ENCODE assay signal across 19 mouse cellular contexts in the genomic region with DNA sequence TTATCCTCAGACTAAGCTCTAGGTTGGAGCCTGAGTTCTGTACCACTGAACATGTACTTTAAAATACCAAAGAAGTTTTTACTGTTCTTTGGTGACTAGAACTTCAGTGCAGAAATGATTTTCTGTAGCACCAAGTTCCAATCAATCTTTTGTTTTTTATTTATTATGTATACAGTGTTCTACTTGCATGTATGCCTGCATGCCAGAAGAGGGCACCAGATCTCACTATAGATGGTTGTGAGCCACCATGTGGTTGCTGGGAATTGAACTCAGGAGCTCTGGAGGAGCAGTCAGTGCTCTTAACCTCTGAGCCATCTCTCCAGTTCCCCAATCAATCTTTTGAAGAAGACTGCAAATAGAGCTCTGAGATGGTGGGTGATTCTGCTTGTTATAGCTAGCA. TPM values are rescaled to one million over a fixed set of nuclear protein-coding genes. Genes with fewer than 3 reads are reported as not detected.
DNase-seq lines count a peak whose midpoint lies in the region; ATAC-seq and TF ChIP-seq lines count a peak whose summit lies in the region.
"Not testable (repeated sequence)": the region's sequence is repeated elsewhere in the genome, so short reads cannot be mapped to it uniquely, and the experiment has no call there.
"Had no signal": no experiment of that assay in that cellular context is flagged by ENCODE, and none has a peak within 500 bp of the region (broad histone marks: within the 10 kb centered on the region; RNA-seq: fewer than 3 reads in every experiment).

No protein-coding gene starts in this region.

- H3K79me2 ChIP-seq in MEL (ENCODE audit: control insufficient read depth, insufficient read depth, low read length, poor library complexity) = not testable (repeated sequence)

- H3K27ac ChIP-seq in MEL (ENCODE audit: control insufficient read depth, low read depth, low read length); hindbrain, postnatal 0 days; kidney, postnatal 0 days; liver, embryonic 14.5 days; lung, postnatal 0 days (ENCODE audit: low read length): not testable (repeated sequence)

- TF ChIP-seq RAD21 in MEL (IDR thresholded peaks at IDR 0.05; ENCODE audit: low read depth, low read length) = peak; percentile 30

- not testable (repeated sequence) for H3K36me3 ChIP-seq in E14TG2a.4 (ENCODE audit: insufficient read depth, low read length); MEL (ENCODE audit: control insufficient read depth in 1 of 2, insufficient read depth in 2 of 2, low read length in 2 of 2); hindbrain, postnatal 0 days (ENCODE audit: insufficient read depth, low read length); kidney, postnatal 0 days (ENCODE audit: insufficient read depth, low read length); liver, embryonic 14.5 days (replicated peaks; ENCODE audit: control insufficient read depth, insufficient read depth, low read depth); lung, postnatal 0 days (ENCODE audit: insufficient read depth, low read length)

- DNase-seq in MEL (ENCODE audit: low read depth, low spot score) (peak; percentile 28), ZHBTc4 (ENCODE audit: low read depth, low spot score) (peak; percentile 36)
- not testable (repeated sequence) for DNase-seq in hindbrain, postnatal 0 days (ENCODE audit: low spot score); kidney, postnatal 0 days (ENCODE audit: low spot score); liver, embryonic 14.5 days (ENCODE audit: low read depth in 3 of 3, low spot score in 3 of 3); lung, postnatal 0 days (ENCODE audit: low spot score)

- H3K4me2 ChIP-seq in hindbrain, postnatal 0 days (ENCODE audit: low read depth, low read length); kidney, postnatal 0 days (ENCODE audit: low read length); liver, embryonic 14.5 days (ENCODE audit: low read depth); lung, postnatal 0 days (replicated peaks; ENCODE audit: low read depth, low read length): not testable (repeated sequence)

- not testable (repeated sequence) for ATAC-seq in hindbrain, postnatal 0 days; kidney, postnatal 0 days (replicated peaks; ENCODE audit: low FRiP score, low read depth); liver, embryonic 14.5 days (ENCODE audit: insufficient read depth); lung, postnatal 0 days

- H3K4me1 ChIP-seq in E14TG2a.4 (replicated peaks; ENCODE audit: low read depth, low read length) = peaks cover 17% of the 10 kb centered on the region
- H3K4me1 ChIP-seq in MEL (ENCODE audit: control insufficient read depth in 1 of 2, insufficient read depth in 2 of 2, low read length in 2 of 2); hindbrain, postnatal 0 days (ENCODE audit: insufficient read depth, low read length); kidney, postnatal 0 days (replicated peaks; ENCODE audit: insufficient read depth, low read length); liver, embryonic 14.5 days (replicated peaks; ENCODE audit: control insufficient read depth in 2 of 2, insufficient read depth in 2 of 2, low read length in 1 of 2); lung, postnatal 0 days (ENCODE audit: insufficient read depth, low read depth, low read length): not testable (repeated sequence)

- H3K4me3 ChIP-seq in E14TG2a.4 (replicated peaks; ENCODE audit: low read length); MEL (ENCODE audit: control insufficient read depth in 1 of 2, insufficient read depth in 1 of 2, low read depth in 2 of 2, low read length in 2 of 2); hindbrain, postnatal 0 days (ENCODE audit: low read length); kidney, postnatal 0 days (replicated peaks; ENCODE audit: low read depth, low read length); liver, embryonic 14.5 days (ENCODE audit: insufficient read depth in 1 of 2, low read depth in 2 of 2, low read length in 2 of 2); lung, postnatal 0 days (ENCODE audit: low read depth, low read length): not testable (repeated sequence)

- H3K27me3 ChIP-seq in E14TG2a.4 (ENCODE audit: insufficient read depth, low read length); MEL (ENCODE audit: control insufficient read depth in 1 of 2, insufficient read depth in 2 of 2, low read length in 2 of 2); hindbrain, postnatal 0 days (ENCODE audit: insufficient read depth, low read length); kidney, postnatal 0 days (ENCODE audit: insufficient read depth, low read length); liver, embryonic 14.5 days (ENCODE audit: control insufficient read depth, insufficient read depth, low read length); lung, postnatal 0 days (replicated peaks; ENCODE audit: insufficient read depth, low read length): not testable (repeated sequence)

- H3K9ac ChIP-seq in MEL (ENCODE audit: control insufficient read depth, low read depth, low read length, poor library complexity, severe bottlenecking); hindbrain, postnatal 0 days (replicated peaks; ENCODE audit: low read length); kidney, postnatal 0 days (ENCODE audit: low read depth, low read length); liver, embryonic 14.5 days (replicated peaks); lung, postnatal 0 days (replicated peaks; ENCODE audit: low read depth): not testable (repeated sequence)

- H3K9me3 ChIP-seq in E14TG2a.4 (ENCODE audit: low read length); MEL (replicated peaks; ENCODE audit: insufficient read depth, low read length); hindbrain, postnatal 0 days (ENCODE audit: low read length); kidney, postnatal 0 days (replicated peaks; ENCODE audit: low read length); liver, embryonic 14.5 days (ENCODE audit: control insufficient read depth, low read length); lung, postnatal 0 days (ENCODE audit: low read length): not testable (repeated sequence)

- TF ChIP-seq CTCF in E14TG2a.4 (conservative IDR thresholded peaks at IDR 0.05; ENCODE audit: low read length) = peak; percentile 36
- peak; percentile 10 to 52 (median 41); a peak in 5 of 6 replicates for TF ChIP-seq CTCF in MEL (IDR thresholded peaks at IDR 0.05 in 2 of 3, conservative IDR thresholded peaks at IDR 0.05 in 1 of 3; ENCODE audit: control insufficient read depth in 1 of 3, insufficient read depth in 1 of 3, low read depth in 2 of 3, low read length in 3 of 3, poor library complexity in 1 of 3, severe bottlenecking in 1 of 3)
- peak; percentile 16; the same call in 1 of the 2 replicates for TF ChIP-seq CTCF in hindbrain, postnatal 0 days (IDR thresholded peaks at IDR 0.05; ENCODE audit: low read depth)
- peak; percentile 33 for TF ChIP-seq CTCF in kidney, postnatal 0 days (IDR thresholded peaks at IDR 0.05; ENCODE audit: low read depth)
- TF ChIP-seq CTCF in liver, embryonic 14.5 days (IDR thresholded peaks at IDR 0.05; ENCODE audit: low read depth) = peak; percentile 50
- TF ChIP-seq CTCF in lung, postnatal 0 days (IDR thresholded peaks at IDR 0.05) = peak; percentile 16; the same call in 1 of the 2 replicates

- 0 out of 4 replicates have a peak, but pooled peaks of 1 of the 2 experiments have one; percentile 9 for TF ChIP-seq POLR2A in MEL (IDR thresholded peaks at IDR 0.05; ENCODE audit: control insufficient read depth in 1 of 2, insufficient read depth in 1 of 2, low read depth in 1 of 2, low read length in 2 of 2, poor library complexity in 1 of 2)

- not testable (repeated sequence) for TF ChIP-seq EP300 in MEL (IDR thresholded peaks at IDR 0.05; ENCODE audit: low read depth in 1 of 2, low read length in 2 of 2); liver, embryonic 14.5 days (IDR thresholded peaks at IDR 0.05; ENCODE audit: low read depth); lung, postnatal 0 days (IDR thresholded peaks at IDR 0.05)

RNA-seq across cellular contexts. Expression of a gene that starts 7.8 kb away (rescaled TPM):
- 13.6 and 14.8 TPM in 2 replicates for total RNA-seq in MEL (2012; rRNA removed)
- 10 to 100 TPM in 1 of 2 experiments, not detected in 1; 30.8 TPM for polyA plus RNA-seq in MEL (2012; ENCODE audit: insufficient read depth in 1 of 2, insufficient read length in 2 of 2, low read depth in 1 of 2, low replicate concordance in 2 of 2, missing spikeins in 1 of 2)
- total RNA-seq in hindbrain, postnatal 0 days (2014; rRNA removed) = 5.2 and 6.5 TPM in 2 replicates
- polyA plus RNA-seq in hindbrain, postnatal 0 days (2015; fragmentation: Nextera tagmentation; extraction: Ambion mirVana) = 9.7 and 12.1 TPM in 2 replicates
- 9.6 and 11.4 TPM in 2 replicates for polyA plus RNA-seq in kidney, postnatal 0 days (2015; fragmentation: Nextera tagmentation; extraction: Ambion mirVana)
- polyA plus RNA-seq in liver, embryonic 14.5 days (2012; rRNA removed) = 1.3 and 1.4 TPM in 2 replicates
- 1.8 and 2.1 TPM in 2 replicates for polyA plus RNA-seq in liver, embryonic 14.5 days (2014; fragmentation: Nextera tagmentation; extraction: Ambion mirVana)
- 41.5 and 46.1 TPM in 2 replicates for polyA plus RNA-seq in lung, postnatal 0 days (2015; fragmentation: Nextera tagmentation; extraction: Ambion mirVana)
- polyA plus RNA-seq: erythroblast, embryonic 14.5 days had no signal

RNA-seq across cellular contexts. Expression of a gene that starts 8.0 kb away (rescaled TPM):
- total RNA-seq in MEL (2012; rRNA removed) = 48.7 and 54.5 TPM in 2 replicates
- 10 to 100 TPM; 50.0 to 91.2 TPM for polyA plus RNA-seq in MEL (2012; ENCODE audit: insufficient read depth in 1 of 2, insufficient read length in 2 of 2, low read depth in 1 of 2, low replicate concordance in 2 of 2, missing spikeins in 1 of 2)
- 82.9 and 89.3 TPM in 2 replicates for total RNA-seq in hindbrain, postnatal 0 days (2014; rRNA removed)
- 24.4 and 26.5 TPM in 2 replicates for polyA plus RNA-seq in hindbrain, postnatal 0 days (2015; fragmentation: Nextera tagmentation; extraction: Ambion mirVana)
- 41.7 and 45.9 TPM in 2 replicates for polyA plus RNA-seq in kidney, postnatal 0 days (2015; fragmentation: Nextera tagmentation; extraction: Ambion mirVana)
- polyA plus RNA-seq in liver, embryonic 14.5 days (2012; rRNA removed) = 27.4 and 28.6 TPM in 2 replicates
- 36.2 and 41.3 TPM in 2 replicates for polyA plus RNA-seq in liver, embryonic 14.5 days (2014; fragmentation: Nextera tagmentation; extraction: Ambion mirVana)
- polyA plus RNA-seq in lung, postnatal 0 days (2015; fragmentation: Nextera tagmentation; extraction: Ambion mirVana) = 31.6 and 38.0 TPM in 2 replicates

RNA-seq across cellular contexts. Expression of a gene that starts 19.7 kb away (rescaled TPM):
- total RNA-seq in MEL (2012; rRNA removed) = 0.78 and 1.3 TPM in 2 replicates
- under 1 TPM in 1 of 2 experiments, not detected in 1; 0.82 TPM for polyA plus RNA-seq in MEL (2012; ENCODE audit: insufficient read depth in 1 of 2, insufficient read length in 2 of 2, low read depth in 1 of 2, low replicate concordance in 2 of 2, missing spikeins in 1 of 2)
- total RNA-seq in hindbrain, postnatal 0 days (2014; rRNA removed) = 0.52 TPM in 1 of 2 replicates, not detected in the other
- 0.16 and 0.49 TPM in 2 replicates for polyA plus RNA-seq in hindbrain, postnatal 0 days (2015; fragmentation: Nextera tagmentation; extraction: Ambion mirVana)
- polyA plus RNA-seq in kidney, postnatal 0 days (2015; fragmentation: Nextera tagmentation; extraction: Ambion mirVana) = 0.13 and 0.34 TPM in 2 replicates
- polyA plus RNA-seq in liver, embryonic 14.5 days (2012; rRNA removed) = 0.05 and 0.08 TPM in 2 replicates
- 0.09 and 0.13 TPM in 2 replicates for polyA plus RNA-seq in liver, embryonic 14.5 days (2014; fragmentation: Nextera tagmentation; extraction: Ambion mirVana)
- 0.05 and 0.17 TPM in 2 replicates for polyA plus RNA-seq in lung, postnatal 0 days (2015; fragmentation: Nextera tagmentation; extraction: Ambion mirVana)
- total RNA-seq: adrenal gland, adult 8-10 months; adrenal gland, postnatal 25 days; gastrocnemius, postnatal 10 days; gastrocnemius, postnatal 36 days; granulocyte monocyte progenitor cell, adult 5-6 weeks; heart, adult 8-10 months; heart, postnatal 25 days had no signal
- polyA plus RNA-seq: CD4-positive, CD25-positive, alpha-beta regulatory T cell, adult 4 months; erythroblast, embryonic 14.5 days had no signal

RNA-seq across cellular contexts. Expression of a gene that starts 20.2 kb away (rescaled TPM):
- 70.5 and 79.5 TPM in 2 replicates for total RNA-seq in MEL (2012; rRNA removed)
- 100 to 1,000 TPM in 1 of 2 experiments, not detected in 1; 115 TPM for polyA plus RNA-seq in MEL (2012; ENCODE audit: insufficient read depth in 1 of 2, insufficient read length in 2 of 2, low read depth in 1 of 2, low replicate concordance in 2 of 2, missing spikeins in 1 of 2)
- 130 and 156 TPM in 2 replicates for total RNA-seq in hindbrain, postnatal 0 days (2014; rRNA removed)
- polyA plus RNA-seq in hindbrain, postnatal 0 days (2015; fragmentation: Nextera tagmentation; extraction: Ambion mirVana) = 167 and 181 TPM in 2 replicates
- polyA plus RNA-seq in kidney, postnatal 0 days (2015; fragmentation: Nextera tagmentation; extraction: Ambion mirVana) = 164 and 165 TPM in 2 replicates
- polyA plus RNA-seq in liver, embryonic 14.5 days (2012; rRNA removed) = 61.7 and 74.8 TPM in 2 replicates
- polyA plus RNA-seq in liver, embryonic 14.5 days (2014; fragmentation: Nextera tagmentation; extraction: Ambion mirVana) = 63.3 and 67.8 TPM in 2 replicates
- polyA plus RNA-seq in lung, postnatal 0 days (2015; fragmentation: Nextera tagmentation; extraction: Ambion mirVana) = 131 and 153 TPM in 2 replicates

RNA-seq across cellular contexts. Expression of a gene that starts 55.3 kb away (rescaled TPM):
- 0.12 TPM in 1 of 2 replicates, not detected in the other for total RNA-seq in MEL (2012; rRNA removed)
- polyA plus RNA-seq in MEL (2012; ENCODE audit: insufficient read depth in 1 of 2, insufficient read length in 2 of 2, low read depth in 1 of 2, low replicate concordance in 2 of 2, missing spikeins in 1 of 2) = under 1 TPM in 1 of 2 experiments, not detected in 1; 0.07 TPM
- total RNA-seq in hindbrain, postnatal 0 days (2014; rRNA removed) = 19.3 and 28.8 TPM in 2 replicates
- 78.5 and 93.8 TPM in 2 replicates for polyA plus RNA-seq in hindbrain, postnatal 0 days (2015; fragmentation: Nextera tagmentation; extraction: Ambion mirVana)
- 164 and 166 TPM in 2 replicates for polyA plus RNA-seq in kidney, postnatal 0 days (2015; fragmentation: Nextera tagmentation; extraction: Ambion mirVana)
- polyA plus RNA-seq in liver, embryonic 14.5 days (2012; rRNA removed) = 0.33 and 0.53 TPM in 2 replicates
- polyA plus RNA-seq in liver, embryonic 14.5 days (2014; fragmentation: Nextera tagmentation; extraction: Ambion mirVana) = 0.38 TPM in 1 of 2 replicates, not detected in the other
- 0.95 and 2.4 TPM in 2 replicates for polyA plus RNA-seq in lung, postnatal 0 days (2015; fragmentation: Nextera tagmentation; extraction: Ambion mirVana)
- total RNA-seq: granulocyte monocyte progenitor cell, adult 5-6 weeks; hematopoietic stem cell, adult 5-6 weeks had no signal
- polyA plus RNA-seq: activated CD4-positive, CD25-positive, alpha-beta regulatory T cell, adult 4 months; CD4-positive, CD25-positive, alpha-beta regulatory T cell, adult 4 months; erythroblast, embryonic 14.5 days; inflammation-experienced regulatory T-cells, adult 6 months had no signal
